Mouse (Mus musculus) cortical plate, adult 2 months (tissue): ENCODE measurements around the gene Chd1. TPM values are rescaled to one million over a fixed set of nuclear protein-coding genes. Genes with fewer than 3 reads are reported as not detected.

Source experiments
- H3K27ac ChIP-seq: fragments of 200-500 bp; 2 replicates; pipeline ENCODE4 v1.5.1; 2012; ENCODE audit warnings: low read length, control low read depth, inconsistent platforms; ENCODE audit not compliant: insufficient read depth
- H3K4me1 ChIP-seq: fragments of 200-500 bp; 2 replicates; pipeline ENCODE4 v1.6.1; 2011; ENCODE audit warnings: low read length; ENCODE audit not compliant: control insufficient read depth, insufficient read depth
- H3K4me3 ChIP-seq: fragments of 200-500 bp; 2 replicates; pipeline ENCODE4 v1.5.1; 2011; ENCODE audit warnings: mild to moderate bottlenecking, low read length, control low read depth; ENCODE audit not compliant: insufficient read depth
- CTCF ChIP-seq: fragments of 200-500 bp; IDR thresholded peaks from 2 replicates; pipeline ENCODE4 v1.5.1; 2011; ENCODE audit warnings: mild to moderate bottlenecking, control low read depth, low read length; ENCODE audit not compliant: insufficient read depth; ENCODE audit errors: extremely low read depth
- POLR2A ChIP-seq: fragments of 200-500 bp; IDR thresholded peaks from 2 replicates; pipeline ENCODE4 v1.6.1; 2011; ENCODE audit warnings: mild to moderate bottlenecking, low read length, control low read depth; ENCODE audit not compliant: insufficient read depth; ENCODE audit errors: extremely low read depth
- polyA plus RNA-seq: library from polyadenylated mRNA; depleted of rRNA; stranded (reverse); fragments of >200 nt; gene quantifications from 2 replicates; pipeline ENCODE4 v1.2.3, GENCODE M21; 2012; rRNA removed

Gene Chd1
- polyA plus RNA-seq, 1 experiment = 5.6 TPM

- H3K4me3 ChIP-seq = no peak overlapping the region
- no peak overlapping the region for H3K27ac ChIP-seq
- H3K4me1 ChIP-seq = peaks cover 4% of the 10 kb centered on the region; the same call in 1 of the 2 replicates
- TF ChIP-seq CTCF (no peak), POLR2A (no peak)
Observed at GRCm38 (mm10) chr17:15820146-15820545, 115.4 kb downstream of the Chd1 start.

GRCm38 (mm10) chr17:15820761-15821160 is 116.0 kb downstream of the Chd1 start:
- no peak overlapping the region for H3K27ac ChIP-seq
- no peak overlapping the region for H3K4me3 ChIP-seq
- TF ChIP-seq POLR2A (no peak), CTCF (no peak)
- peaks cover 5% of the 10 kb centered on the region; the same call in 1 of the 2 replicates for H3K4me1 ChIP-seq

- no peak overlapping the region for H3K27ac ChIP-seq
- no peak overlapping the region for H3K4me3 ChIP-seq
- H3K4me1 ChIP-seq = peaks cover 5% of the 10 kb centered on the region; the same call in 1 of the 2 replicates
- no peak for TF ChIP-seq POLR2A
- no peak for TF ChIP-seq CTCF
Observed at GRCm38 (mm10) chr17:15821706-15822105, 116.9 kb downstream of the Chd1 start.

Other genes starting within 250 kb of the Chd1 start
- gene Psmb1, start 205.2 kb upstream of the Chd1 start, polyA plus RNA-seq = 150 and 158 TPM in 2 replicates
- gene Tbp, start 205.1 kb upstream of the Chd1 start, polyA plus RNA-seq = 40.8 and 41.2 TPM in 2 replicates
- gene Pdcd2, start 177.7 kb upstream of the Chd1 start, polyA plus RNA-seq = 14.1 and 15.6 TPM in 2 replicates
- 2.4 and 2.8 TPM in 2 replicates for gene Prdm9, start 140.6 kb upstream of the Chd1 start, polyA plus RNA-seq
- 39.5 and 40.4 TPM in 2 replicates for gene Rgmb, start 126.1 kb downstream of the Chd1 start, polyA plus RNA-seq